In the genomic region with DNA sequence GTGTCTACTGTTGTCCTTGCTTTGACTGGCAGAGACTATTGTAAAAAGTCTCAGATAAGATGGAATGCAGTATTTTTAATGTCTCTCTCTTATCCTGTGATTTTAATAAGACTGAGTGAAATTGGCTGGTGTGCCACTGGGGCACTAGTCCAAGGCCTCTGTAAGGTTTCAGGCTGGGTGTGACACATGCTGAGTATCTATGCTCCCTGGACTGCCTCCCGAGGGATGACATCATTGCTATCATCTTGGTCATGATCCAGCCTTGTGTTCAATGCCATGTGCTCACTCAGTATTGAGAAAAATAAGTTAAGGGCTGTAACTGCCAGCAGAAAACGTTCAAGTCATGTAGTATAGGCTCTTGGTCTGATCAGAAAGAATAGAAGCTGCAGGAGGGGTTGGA, we compare ENCODE assay signal across 10 mouse cellular contexts. TPM values are rescaled to one million over a fixed set of nuclear protein-coding genes. Genes with fewer than 3 reads are reported as not detected.
DNase-seq lines count a peak whose midpoint lies in the region; ATAC-seq and TF ChIP-seq lines count a peak whose summit lies in the region.
"Had no signal": no experiment of that assay in that cellular context is flagged by ENCODE, and none has a peak within 500 bp of the region (broad histone marks: within the 10 kb centered on the region; RNA-seq: fewer than 3 reads in every experiment).

No protein-coding gene starts in this region.

- no peak overlapping the region for H3K4me2 ChIP-seq in forebrain, embryonic 16.5 days (ENCODE audit: low read length)
- H3K4me2 ChIP-seq: limb, embryonic 13.5 days had no signal

- no peaks in the 10 kb centered on the region for H3K27me3 ChIP-seq in forebrain, embryonic 16.5 days (replicated peaks; ENCODE audit: control insufficient read depth, insufficient read depth, low read length)
- H3K27me3 ChIP-seq: limb, embryonic 13.5 days had no signal

- peak; percentile 87 for ATAC-seq in forebrain, embryonic 16.5 days

- H3K9me3 ChIP-seq in forebrain, embryonic 16.5 days (ENCODE audit: control insufficient read depth, low read length), result no peaks in the 10 kb centered on the region
- H3K9me3 ChIP-seq: limb, embryonic 13.5 days had no signal

- DNase-seq in frontal cortex, adult 2 months (ENCODE audit: extremely low spot score in 1 of 2, low spot score in 1 of 2), result peak; percentile 33 to 65
- DNase-seq in frontal cortex, postnatal 25 days (ENCODE audit: low spot score in 2 of 2), result no peak
- peak; percentile 10 for DNase-seq in NIH3T3 (ENCODE audit: low read depth)
- DNase-seq in layer of hippocampus, adult 2 months (ENCODE audit: low spot score in 2 of 2), result peak; percentile 69 to 74
- peak; percentile 79 for DNase-seq in skeletal muscle tissue, adult 2 months (ENCODE audit: low read depth, low spot score)
- DNase-seq in kidney, postnatal 4 days, result no peak
- no peak for DNase-seq in kidney, adult 11 months

- H3K9ac ChIP-seq in forebrain, embryonic 16.5 days (replicated peaks; ENCODE audit: low read depth, low read length), result no peak overlapping the region
- H3K9ac ChIP-seq: limb, embryonic 13.5 days had no signal

- peaks cover 33% of the 10 kb centered on the region for H3K4me1 ChIP-seq in forebrain, embryonic 16.5 days (replicated peaks; ENCODE audit: control insufficient read depth, insufficient read depth, low read length)
- H3K4me1 ChIP-seq: limb, embryonic 13.5 days had no signal

- H3K27ac ChIP-seq in forebrain, embryonic 16.5 days (ENCODE audit: low read length), result peak overlapping the region; percentile 39
- peak overlapping the region; percentile 64 for H3K27ac ChIP-seq in layer of hippocampus, adult 2 months
- H3K27ac ChIP-seq: limb, embryonic 13.5 days had no signal

- peaks cover 3% of the 10 kb centered on the region for H3K36me3 ChIP-seq in forebrain, embryonic 16.5 days (ENCODE audit: control insufficient read depth, insufficient read depth)

- H3K4me3 ChIP-seq in forebrain, embryonic 16.5 days (replicated peaks; ENCODE audit: low read length), result no peak overlapping the region
- no peak overlapping the region for H3K4me3 ChIP-seq in layer of hippocampus, adult 2 months
- H3K4me3 ChIP-seq: limb, embryonic 13.5 days had no signal

- TF ChIP-seq CTCF in layer of hippocampus, adult 2 months (conservative IDR thresholded peaks at IDR 0.05), result no peak; the same call in 1 of the 2 replicates

- 55% methylated on average over 2 of the region's 2 CpGs for WGBS in forebrain, embryonic 16.5 days

RNA-seq across cellular contexts. Expression of gene Gm11096, which starts 38.9 kb away (rescaled TPM):
- polyA plus RNA-seq in frontal cortex, adult 2 months (2012; rRNA removed), result not detected in 2 replicates
- not detected in 2 replicates for polyA plus RNA-seq in forebrain, embryonic 16.5 days (2015; fragmentation: Nextera tagmentation; extraction: Ambion mirVana)
- total RNA-seq in layer of hippocampus, adult 2 months (2021), result not detected
- polyA plus RNA-seq: embryonic facial prominence, embryonic 11.5 days; limb, embryonic 13.5 days had no signal

Comparison
In these comparisons a context has a peak if more than half of its experiments do, and no peak if none do; other contexts are left out.
1. DNase-seq: peak in frontal cortex, adult 2 months (2 of 2), NIH3T3 (single experiment), layer of hippocampus, adult 2 months (2 of 2) and skeletal muscle tissue, adult 2 months (single experiment); none in frontal cortex, postnatal 25 days (0 of 2), kidney, postnatal 4 days (0 of 2) and kidney, adult 11 months (single experiment).